Mouse (Mus musculus) stomach, embryonic 15.5 days (tissue): ENCODE results near the gene Mapt. TPM values are rescaled to one million over a fixed set of nuclear protein-coding genes. Genes with fewer than 3 reads are reported as not detected.

Source experiments
- ATAC-seq: fragments of 200-750 bp; cut with Nextera tagmentation; 2 replicates; pipeline ENCODE4 v1.8.0; 2017; ENCODE audit warnings: low read depth, moderate number of reproducible peaks, moderate TSS enrichment; ENCODE audit not compliant: insufficient read depth, low FRiP score
- H3K27ac ChIP-seq: fragments of 300-500 bp; sonication (generic); 2 replicates; pipeline ENCODE4 v1.5.1; 2015; ENCODE audit warnings: mild to moderate bottlenecking, inconsistent platforms
- H3K27me3 ChIP-seq: fragments of 300-500 bp; sonication (generic); replicated peaks from 2 replicates; pipeline ENCODE4 v1.6.1; 2015; ENCODE audit warnings: inconsistent platforms
- H3K36me3 ChIP-seq: fragments of 300-500 bp; sonication (generic); 2 replicates; pipeline ENCODE4 v1.6.1; 2015; ENCODE audit warnings: inconsistent platforms
- H3K4me1 ChIP-seq: fragments of 300-500 bp; sonication (generic); 2 replicates; pipeline ENCODE4 v1.6.1; 2015; ENCODE audit warnings: inconsistent platforms
- H3K4me2 ChIP-seq: fragments of 300-500 bp; sonication (generic); 2 replicates; pipeline ENCODE4 v1.6.1; 2015; ENCODE audit warnings: mild to moderate bottlenecking, inconsistent platforms
- H3K4me3 ChIP-seq: fragments of 300-500 bp; sonication (generic); replicated peaks from 2 replicates; pipeline ENCODE4 v1.5.1; 2015; ENCODE audit warnings: inconsistent platforms
- H3K9ac ChIP-seq: fragments of 300-500 bp; sonication (generic); 2 replicates; pipeline ENCODE4 v1.6.1; 2015; ENCODE audit warnings: inconsistent platforms
- H3K9me3 ChIP-seq: fragments of 300-500 bp; sonication (generic); 2 replicates; pipeline ENCODE4 v1.6.1; 2016; ENCODE audit warnings: inconsistent platforms
- WGBS: fragments of 180-500 bp; shearing (Covaris S2); methylation state at CpG from one replicate; pipeline ENCODE4 v1.1.7; 2015; 5-methylcytosine and 5-hydroxymethylcytosine counted together
- microRNA-seq: library from miRNA; unstranded; fragments of <30 nt; microRNA quantifications from one replicate; pipeline ENCODE4, GENCODE M21; 2016
- polyA plus RNA-seq: library from polyadenylated mRNA; unstranded; fragments of >200 nt; fragmentation: Nextera tagmentation; extraction: Ambion mirVana; gene quantifications from 2 replicates; pipeline ENCODE4 v1.2.1, GENCODE M21; 2015

Mapt gene
- polyA plus RNA-seq, 1 experiment from 2014 or later, result 15.4 TPM

DNA sequence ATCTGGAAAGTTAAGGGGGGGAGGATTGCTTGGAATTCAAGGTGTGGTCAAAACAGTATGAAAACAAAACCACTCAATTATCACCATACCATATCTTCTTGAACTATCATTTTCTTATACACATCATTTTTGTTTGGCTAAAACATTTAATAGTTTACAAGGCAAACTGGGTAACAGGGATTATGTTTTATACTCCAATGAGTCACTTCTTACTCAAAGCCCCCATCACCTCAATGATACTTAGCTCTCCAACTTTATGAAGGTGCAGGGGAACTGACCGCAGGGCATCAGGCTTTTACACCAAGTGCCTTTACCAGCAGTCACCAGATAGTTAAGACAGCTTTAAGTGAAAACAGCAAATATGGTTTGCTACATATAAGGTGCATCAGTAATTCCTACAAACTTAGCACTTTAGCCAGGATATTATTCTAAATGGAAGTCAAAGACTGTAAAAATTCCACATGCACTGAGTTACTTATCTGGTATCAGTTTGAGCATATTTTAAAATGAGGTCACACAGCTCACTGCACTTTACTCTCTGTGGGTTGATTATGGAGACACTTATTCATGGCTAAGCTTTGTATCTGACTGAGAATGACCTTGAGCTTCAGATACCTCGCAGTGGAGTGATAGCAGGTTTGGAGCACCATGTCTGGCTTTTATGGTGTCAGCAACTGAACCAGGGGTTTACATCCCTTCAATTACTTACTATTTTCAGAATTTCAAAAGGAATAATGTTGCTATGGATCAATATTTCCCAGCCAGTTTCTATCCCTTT lies 132.8 kb downstream of the Mapt start:
- Histone ChIP-seq H3K4me1 (no peaks in the 10 kb centered on the region), H3K36me3 (no peaks in the 10 kb centered on the region), H3K9ac (no peak overlapping the region), H3K27ac (no peak overlapping the region), H3K27me3 (no peaks in the 10 kb centered on the region), H3K4me2 (no peak overlapping the region), H3K9me3 (no peaks in the 10 kb centered on the region), H3K4me3 (no peak overlapping the region)
- ATAC-seq, result no peak
- WGBS, result 86% methylated on average over 2 of the region's 2 CpGs

DNA sequence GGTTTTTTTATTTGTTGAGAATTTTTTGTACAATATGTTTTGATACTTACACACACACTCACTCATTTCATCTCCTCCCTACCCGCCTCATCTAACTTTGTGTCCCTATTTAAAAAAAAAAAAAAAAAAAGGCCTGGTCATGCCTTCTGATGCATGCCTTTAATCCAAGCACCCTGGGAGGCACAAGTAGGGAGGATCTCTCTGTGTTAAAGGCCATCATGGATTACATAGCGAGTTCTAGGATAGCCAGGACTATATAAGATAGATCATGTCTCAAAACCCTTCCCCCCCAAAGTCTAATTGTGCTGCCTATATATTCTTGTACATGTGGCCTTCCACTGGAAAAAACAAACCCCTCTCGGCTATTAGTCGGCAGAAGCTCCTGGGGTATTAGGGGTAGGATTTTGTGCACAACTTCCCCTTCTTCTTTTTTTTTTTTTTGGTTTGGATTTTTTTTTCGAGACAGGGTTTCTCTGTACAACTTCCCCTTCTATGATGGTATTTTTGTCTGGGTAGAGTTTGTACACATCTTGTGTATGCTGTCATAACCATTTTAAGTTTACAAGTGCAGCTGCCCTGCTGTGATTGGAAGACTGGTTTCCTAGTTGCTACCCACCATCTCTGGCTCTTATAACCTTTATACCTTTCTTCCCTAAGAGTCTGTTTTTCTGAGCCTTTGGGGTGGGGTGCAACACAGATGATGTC lies 136.4 kb downstream of the Mapt start:
- Histone ChIP-seq H3K9me3 (no peaks in the 10 kb centered on the region), H3K36me3 (no peaks in the 10 kb centered on the region), H3K4me2 (no peak overlapping the region), H3K9ac (no peak overlapping the region), H3K4me3 (no peak overlapping the region), H3K27me3 (no peaks in the 10 kb centered on the region), H3K27ac (no peak overlapping the region), H3K4me1 (no peaks in the 10 kb centered on the region)
- 83% methylated on average over 5 of the region's 5 CpGs for WGBS
- no peak for ATAC-seq

DNA sequence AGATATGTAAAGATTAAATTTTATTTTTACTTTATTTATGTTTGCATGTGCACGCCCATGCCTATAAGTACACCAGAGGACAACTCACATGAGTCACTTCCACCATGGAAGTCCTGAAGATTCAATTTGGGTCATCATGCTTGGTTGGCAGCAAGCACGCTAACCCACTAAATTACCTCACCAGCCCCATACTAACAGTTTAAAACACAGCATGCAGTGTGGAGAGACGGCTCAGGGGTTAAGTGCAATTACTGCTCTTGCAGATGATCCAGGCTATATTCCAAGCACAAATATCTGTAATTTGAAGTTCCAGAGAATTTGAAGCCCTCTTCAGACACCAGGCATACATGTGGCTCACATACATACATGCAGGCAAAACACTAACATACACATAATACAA lies 145.1 kb downstream of the Mapt start:
- Histone ChIP-seq H3K27me3 (no peaks in the 10 kb centered on the region), H3K4me2 (no peak overlapping the region), H3K9ac (no peak overlapping the region), H3K4me1 (no peaks in the 10 kb centered on the region), H3K27ac (no peak overlapping the region), H3K4me3 (no peak overlapping the region), H3K36me3 (peaks cover 13% of the 10 kb centered on the region), H3K9me3 (no peaks in the 10 kb centered on the region)
- ATAC-seq, result no peak
- WGBS, result 89% methylated on average over 3 of the region's 3 CpGs

DNA sequence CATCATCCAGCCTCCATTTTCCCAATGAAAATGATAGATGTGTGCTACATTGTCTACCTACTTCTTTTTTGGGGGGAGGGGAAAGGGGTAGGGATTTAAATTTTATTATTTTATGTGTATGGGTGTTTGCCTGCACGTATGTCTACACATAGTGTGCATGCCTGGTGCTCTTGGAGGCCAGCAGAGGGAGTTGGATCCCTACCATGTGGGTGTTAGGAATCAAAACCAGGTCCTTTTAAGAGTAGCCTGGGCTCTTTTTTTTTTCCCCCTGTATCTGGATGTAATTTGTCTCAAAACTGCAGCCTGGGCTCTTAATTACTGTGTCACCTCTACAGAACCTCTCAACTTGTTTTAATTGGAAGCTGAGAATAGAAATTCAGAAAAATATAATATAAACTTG lies 148.4 kb downstream of the Mapt start:
- Histone ChIP-seq H3K27ac (no peak overlapping the region), H3K27me3 (no peaks in the 10 kb centered on the region), H3K36me3 (peaks cover under 1% of the 10 kb centered on the region; the same call in 1 of the 2 replicates), H3K9ac (no peak overlapping the region), H3K9me3 (no peaks in the 10 kb centered on the region), H3K4me1 (no peaks in the 10 kb centered on the region), H3K4me3 (no peak overlapping the region), H3K4me2 (no peak overlapping the region)
- 87% methylated on average over 1 of the region's 1 CpGs for WGBS
- no peak for ATAC-seq

Small RNAs within 50 kb of the gene (microRNA-seq; reads per million reads assigned to microRNA genes)
- not detected for gene Gm47310

Other genes starting within 250 kb of the Mapt start
- gene Crhr1, start 98.5 kb upstream of the Mapt start, polyA plus RNA-seq, result 0.27 and 0.39 TPM in 2 replicates
- not detected in 2 replicates for gene Sppl2c, start 45.1 kb upstream of the Mapt start, polyA plus RNA-seq
- gene Kansl1, start 237.5 kb downstream of the Mapt start, polyA plus RNA-seq, result 16.6 and 19.1 TPM in 2 replicates